Mouse (Mus musculus) kidney, embryonic 14.5 days (tissue): ENCODE data around the gene Cbr1. TPM values are rescaled to one million over a fixed set of nuclear protein-coding genes. Genes with fewer than 3 reads are reported as not detected.
"Not testable (repeated sequence)": the region's sequence is repeated elsewhere in the genome, so short reads cannot be mapped to it uniquely, and the experiment has no call there.

Source experiments
- ATAC-seq: fragments of 200-750 bp; cut with Nextera tagmentation; 2 replicates; pipeline ENCODE4 v1.8.0; 2017; ENCODE audit warnings: moderate number of reproducible peaks, mild to moderate bottlenecking, moderate TSS enrichment, moderate library complexity; ENCODE audit not compliant: low FRiP score, low TSS enrichment
- H3K27ac ChIP-seq: fragments of 300-500 bp; sonication (generic); 2 replicates; pipeline ENCODE4 v1.5.1; 2014; ENCODE audit warnings: low read depth, mild to moderate bottlenecking, low read length, moderate library complexity, mixed read lengths
- H3K27me3 ChIP-seq: fragments of 300-500 bp; sonication (generic); 2 replicates; pipeline ENCODE4 v1.6.1; 2014; ENCODE audit warnings: mild to moderate bottlenecking, low read length; ENCODE audit not compliant: control insufficient read depth, insufficient read depth
- H3K36me3 ChIP-seq: fragments of 300-500 bp; sonication (generic); 2 replicates; pipeline ENCODE4 v1.6.1; 2014; ENCODE audit warnings: low read length, mixed read lengths; ENCODE audit not compliant: control insufficient read depth, insufficient read depth
- H3K4me1 ChIP-seq: fragments of 300-500 bp; sonication (generic); 2 replicates; pipeline ENCODE4 v1.6.1; 2014; ENCODE audit warnings: low read length, mixed read lengths; ENCODE audit not compliant: control insufficient read depth, insufficient read depth
- H3K4me2 ChIP-seq: fragments of 300-500 bp; sonication (generic); replicated peaks from 2 replicates; pipeline ENCODE4 v1.6.1; 2014; ENCODE audit warnings: low read depth, mild to moderate bottlenecking, low read length
- H3K4me3 ChIP-seq: fragments of 300-500 bp; sonication (generic); 2 replicates; pipeline ENCODE4 v1.5.1; 2014; ENCODE audit warnings: mild to moderate bottlenecking, low read length
- H3K9ac ChIP-seq: fragments of 300-500 bp; sonication (generic); 2 replicates; pipeline ENCODE4 v1.6.1; 2014; ENCODE audit warnings: low read depth, mild to moderate bottlenecking, low read length, moderate library complexity
- H3K9me3 ChIP-seq: fragments of 300-500 bp; sonication (generic); 2 replicates; pipeline ENCODE4 v1.6.1; 2016; ENCODE audit warnings: low read length; ENCODE audit not compliant: control insufficient read depth
- WGBS: fragments of 180-500 bp; shearing (Covaris S2); extraction: QIAGEN DNeasy Blood & Tissue Kit; methylation state at CpG from one replicate; pipeline ENCODE4 v1.1.7; 2014; 5-methylcytosine and 5-hydroxymethylcytosine counted together
- polyA plus RNA-seq: library from polyadenylated mRNA; unstranded; fragments of >200 nt; fragmentation: Nextera tagmentation; extraction: Ambion mirVana; gene quantifications from 2 replicates; pipeline ENCODE4 v1.2.1, GENCODE M21; 2014

Gene Cbr1
- polyA plus RNA-seq, 1 experiment from 2014 or later: 96.0 TPM

DNA sequence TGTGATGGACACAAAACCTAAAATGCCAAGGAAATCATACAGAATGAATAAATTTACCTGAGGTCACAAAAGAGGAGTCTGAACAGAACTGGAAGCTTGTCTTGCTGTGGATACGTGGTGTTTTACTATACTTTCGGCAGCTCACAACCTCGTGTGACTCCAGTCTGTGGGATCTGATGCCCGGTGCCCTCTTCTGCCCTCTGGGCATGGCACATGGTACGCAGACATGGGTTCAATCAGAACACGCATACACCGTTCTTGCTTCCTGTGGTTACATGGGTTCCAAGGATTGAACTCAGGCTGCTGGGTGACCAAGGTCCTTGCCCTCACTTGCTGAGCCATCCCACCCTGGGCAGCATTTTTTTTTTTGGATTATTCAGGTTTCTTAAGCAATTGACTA is 493 bp downstream of the Cbr1 start:
- Histone ChIP-seq H3K4me3 (no peak overlapping the region), H3K9ac (no peak overlapping the region), H3K27me3 (no peaks in the 10 kb centered on the region), H3K4me1 (peaks cover 5% of the 10 kb centered on the region; the same call in 1 of the 2 replicates), H3K36me3 (peaks cover 11% of the 10 kb centered on the region; the same call in 1 of the 2 replicates), H3K9me3 (no peaks in the 10 kb centered on the region), H3K4me2 (no peak overlapping the region), H3K27ac (no peak overlapping the region)
- no peak for ATAC-seq
- 93% methylated on average over 7 of the region's 7 CpGs for WGBS

DNA sequence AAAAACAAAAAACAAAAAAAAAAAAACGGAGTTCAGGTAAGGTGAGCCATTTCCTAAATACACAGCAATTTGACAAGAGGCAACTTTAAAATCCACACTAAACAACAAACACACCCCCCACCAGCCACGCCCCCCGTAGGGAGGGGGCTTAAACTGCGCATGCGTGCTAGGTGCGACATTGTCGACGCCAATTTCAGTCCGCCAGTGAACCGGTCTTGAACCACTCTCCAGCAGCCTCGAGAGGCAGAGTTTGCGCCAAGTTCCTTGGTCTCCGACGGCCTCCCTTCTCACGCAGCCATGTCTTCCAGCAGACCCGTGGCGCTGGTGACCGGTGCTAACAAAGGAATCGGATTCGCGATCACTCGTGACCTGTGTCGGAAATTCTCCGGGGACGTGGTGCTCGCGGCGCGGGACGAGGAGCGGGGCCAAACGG is 2.0 kb downstream of the Cbr1 start:
- Histone ChIP-seq H3K36me3 (peaks cover 15% of the 10 kb centered on the region; the same call in 1 of the 2 replicates), H3K4me2 (peak overlapping the region; percentile 72), H3K27me3 (no peaks in the 10 kb centered on the region), H3K9ac (peak overlapping the region; percentile 74), H3K4me1 (peaks cover 5% of the 10 kb centered on the region; the same call in 1 of the 2 replicates), H3K4me3 (peak overlapping the region; percentile 62), H3K27ac (no peak overlapping the region), H3K9me3 (no peaks in the 10 kb centered on the region)
- under 1% methylated on average over 32 of the region's 32 CpGs for WGBS
- ATAC-seq: peak; percentile 28; the same call in 1 of the 2 replicates

DNA sequence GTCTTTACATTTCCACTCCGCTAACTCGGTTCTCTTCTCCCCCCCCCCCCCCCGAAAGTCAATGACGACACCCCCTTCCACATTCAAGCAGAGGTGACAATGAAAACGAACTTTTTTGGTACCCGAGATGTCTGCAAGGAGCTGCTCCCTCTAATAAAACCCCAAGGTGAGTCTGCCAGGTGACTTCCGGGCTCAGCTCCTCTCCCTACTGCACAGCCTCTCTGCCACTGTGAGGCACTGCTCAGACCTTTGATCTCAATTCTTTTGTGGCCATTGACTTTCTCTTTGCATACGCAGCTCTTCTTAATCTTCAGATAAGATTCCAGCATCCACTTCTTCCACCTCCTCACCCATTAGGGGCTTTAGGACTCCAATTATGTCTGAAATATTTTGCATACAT is 3.1 kb downstream of the Cbr1 start:
- H3K9me3 ChIP-seq: no peaks in the 10 kb centered on the region
- H3K27me3 ChIP-seq: no peaks in the 10 kb centered on the region
- H3K27ac ChIP-seq: no peak overlapping the region
- ATAC-seq: no peak
- H3K4me1 ChIP-seq: peaks cover 5% of the 10 kb centered on the region; the same call in 1 of the 2 replicates
- peaks cover 15% of the 10 kb centered on the region; the same call in 1 of the 2 replicates for H3K36me3 ChIP-seq
- no peak overlapping the region for H3K9ac ChIP-seq
- H3K4me3 ChIP-seq: peak overlapping the region; percentile 62; the same call in 1 of the 2 replicates
- 69% methylated on average over 8 of the region's 8 CpGs for WGBS
- peak overlapping the region; percentile 72 for H3K4me2 ChIP-seq

DNA sequence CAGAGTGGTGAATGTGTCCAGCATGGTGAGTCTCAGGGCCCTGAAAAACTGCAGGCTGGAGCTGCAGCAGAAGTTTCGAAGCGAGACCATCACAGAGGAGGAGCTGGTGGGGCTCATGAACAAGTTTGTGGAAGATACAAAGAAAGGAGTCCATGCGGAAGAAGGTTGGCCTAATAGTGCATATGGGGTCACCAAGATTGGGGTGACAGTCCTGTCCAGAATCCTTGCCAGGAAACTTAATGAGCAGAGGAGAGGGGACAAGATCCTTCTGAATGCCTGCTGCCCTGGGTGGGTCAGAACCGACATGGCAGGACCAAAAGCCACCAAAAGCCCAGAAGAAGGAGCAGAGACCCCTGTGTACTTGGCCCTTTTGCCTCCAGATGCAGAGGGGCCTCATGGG is 4.1 kb downstream of the Cbr1 start:
- no peak overlapping the region for H3K4me3 ChIP-seq
- H3K4me1 ChIP-seq: peaks cover 5% of the 10 kb centered on the region; the same call in 1 of the 2 replicates
- no peak for ATAC-seq
- no peak overlapping the region for H3K4me2 ChIP-seq
- peaks cover 15% of the 10 kb centered on the region; the same call in 1 of the 2 replicates for H3K36me3 ChIP-seq
- H3K9me3 ChIP-seq: no peaks in the 10 kb centered on the region
- no peaks in the 10 kb centered on the region for H3K27me3 ChIP-seq
- no peak overlapping the region for H3K27ac ChIP-seq
- H3K9ac ChIP-seq: no peak overlapping the region
- WGBS: 94% methylated on average over 4 of the region's 4 CpGs

DNA sequence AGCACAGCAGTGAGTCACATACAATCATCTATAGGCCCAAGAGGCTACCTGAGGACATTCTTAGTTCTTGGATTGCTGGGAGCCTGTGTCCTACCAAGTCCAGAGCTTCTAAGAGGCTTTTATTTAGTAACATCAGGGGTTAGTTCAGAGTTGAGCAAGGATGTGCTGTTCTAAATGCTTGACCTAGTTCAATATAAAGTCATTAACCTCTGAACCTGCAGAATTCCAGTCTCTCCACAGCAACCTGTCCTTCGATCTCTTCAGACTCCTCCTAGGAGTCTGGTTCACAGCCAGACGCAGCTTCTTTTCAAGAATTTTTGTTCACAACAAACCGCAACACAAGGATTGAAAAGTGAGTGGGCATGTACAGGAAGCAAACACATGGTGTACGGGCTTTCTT is 5.3 kb downstream of the Cbr1 start:
- Histone ChIP-seq H3K36me3 (peaks cover 15% of the 10 kb centered on the region; the same call in 1 of the 2 replicates), H3K27ac (no peak overlapping the region), H3K4me2 (no peak overlapping the region), H3K27me3 (no peaks in the 10 kb centered on the region), H3K4me1 (peaks cover 5% of the 10 kb centered on the region; the same call in 1 of the 2 replicates), H3K9me3 (no peaks in the 10 kb centered on the region), H3K9ac (no peak overlapping the region), H3K4me3 (no peak overlapping the region)
- 92% methylated on average over 4 of the region's 4 CpGs for WGBS
- ATAC-seq: no peak

DNA sequence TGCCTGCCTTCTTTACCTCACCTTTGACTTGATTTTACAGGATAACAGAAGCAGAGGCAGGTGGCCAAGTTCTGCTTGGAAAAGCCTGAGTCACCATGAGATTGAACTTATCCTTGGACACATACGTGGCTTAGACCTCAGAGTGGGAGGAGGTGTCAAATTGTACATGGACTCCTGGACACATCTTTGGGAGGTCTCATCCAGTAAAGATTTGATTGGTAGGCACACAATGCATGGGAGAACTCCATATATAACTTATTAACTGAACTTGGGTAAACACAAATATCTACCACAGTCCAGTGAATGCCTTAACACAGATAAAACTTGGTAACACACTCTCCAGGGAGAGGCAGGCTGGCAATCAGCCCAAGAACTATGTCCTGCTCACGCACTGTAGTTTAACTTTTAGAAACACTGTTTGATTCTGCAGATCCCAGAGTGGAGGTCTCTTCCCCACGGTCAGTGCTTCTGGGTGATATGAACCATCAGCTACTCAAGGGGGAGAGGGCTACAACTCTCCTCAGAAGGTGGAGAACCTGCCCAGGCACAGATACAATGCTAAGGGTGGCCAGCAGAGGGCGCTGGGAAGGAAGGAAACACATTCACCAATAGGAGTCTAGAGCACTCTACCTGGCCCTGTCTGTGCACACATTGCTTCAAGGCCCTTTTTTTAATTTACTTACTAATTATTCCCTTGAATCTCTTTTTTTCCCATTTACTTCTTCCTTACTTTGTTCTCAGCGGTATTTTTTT is 9.6 kb downstream of the Cbr1 start:
- H3K4me2 ChIP-seq: no peak overlapping the region
- peaks cover 9% of the 10 kb centered on the region; the same call in 1 of the 2 replicates for H3K36me3 ChIP-seq
- no peaks in the 10 kb centered on the region for H3K27me3 ChIP-seq
- no peak overlapping the region for H3K27ac ChIP-seq
- 38% methylated on average over 5 of the region's 5 CpGs for WGBS
- H3K4me1 ChIP-seq: no peaks in the 10 kb centered on the region
- no peak for ATAC-seq
- H3K4me3 ChIP-seq: no peak overlapping the region
- H3K9ac ChIP-seq: no peak overlapping the region
- H3K9me3 ChIP-seq: no peaks in the 10 kb centered on the region

DNA sequence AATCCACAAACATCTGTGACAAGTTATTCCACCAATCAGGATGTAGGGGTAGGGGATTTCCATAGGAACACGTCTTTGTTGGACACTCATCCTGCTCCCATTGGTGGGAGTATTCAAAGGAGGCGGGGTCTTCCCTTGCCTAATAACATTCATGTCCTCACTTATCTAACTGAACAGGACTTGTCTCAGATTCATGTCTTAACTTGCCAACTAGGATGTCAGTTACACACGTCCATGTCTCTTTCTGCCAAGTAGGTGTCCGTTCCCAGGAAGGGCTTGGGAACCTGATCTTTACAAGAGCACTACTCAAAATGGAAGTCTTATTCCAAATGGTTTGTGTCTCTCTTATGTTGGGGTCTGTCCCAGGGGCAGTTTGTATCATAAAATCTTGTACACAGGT is 18.1 kb downstream of the Cbr1 start:
- not testable (repeated sequence) for H3K9me3 ChIP-seq, H3K4me2 ChIP-seq, H3K9ac ChIP-seq, H3K36me3 ChIP-seq, H3K27ac ChIP-seq, H3K4me3 ChIP-seq, H3K4me1 ChIP-seq, H3K27me3 ChIP-seq, ATAC-seq
- WGBS: 90% methylated on average over 4 of the region's 4 CpGs

DNA sequence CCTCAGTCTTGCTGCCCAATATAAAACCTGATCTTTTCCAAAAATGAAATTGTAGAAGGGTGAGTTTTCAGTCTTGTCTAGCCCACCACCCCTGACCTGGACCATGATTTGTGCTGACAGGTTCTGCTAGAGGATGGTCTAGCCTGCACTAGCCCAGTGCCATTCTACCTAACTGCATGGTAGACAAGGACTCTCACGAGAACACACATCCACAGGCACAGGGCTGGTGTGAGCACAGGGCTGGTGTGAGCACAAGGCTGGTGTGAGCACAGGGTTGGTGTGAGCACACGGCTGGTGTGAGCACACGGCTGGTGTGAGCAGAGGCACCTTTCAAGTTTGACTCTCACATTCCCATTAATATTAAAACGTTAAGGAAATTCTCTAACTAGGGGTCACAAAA is 19.0 kb downstream of the Cbr1 start:
- no peak for ATAC-seq
- no peaks in the 10 kb centered on the region for H3K9me3 ChIP-seq
- no peak overlapping the region for H3K4me2 ChIP-seq
- no peak overlapping the region for H3K27ac ChIP-seq
- WGBS: 76% methylated on average over 4 of the region's 4 CpGs
- H3K4me1 ChIP-seq: no peaks in the 10 kb centered on the region
- H3K36me3 ChIP-seq: no peaks in the 10 kb centered on the region
- H3K27me3 ChIP-seq: no peaks in the 10 kb centered on the region
- no peak overlapping the region for H3K4me3 ChIP-seq
- H3K9ac ChIP-seq: no peak overlapping the region

DNA sequence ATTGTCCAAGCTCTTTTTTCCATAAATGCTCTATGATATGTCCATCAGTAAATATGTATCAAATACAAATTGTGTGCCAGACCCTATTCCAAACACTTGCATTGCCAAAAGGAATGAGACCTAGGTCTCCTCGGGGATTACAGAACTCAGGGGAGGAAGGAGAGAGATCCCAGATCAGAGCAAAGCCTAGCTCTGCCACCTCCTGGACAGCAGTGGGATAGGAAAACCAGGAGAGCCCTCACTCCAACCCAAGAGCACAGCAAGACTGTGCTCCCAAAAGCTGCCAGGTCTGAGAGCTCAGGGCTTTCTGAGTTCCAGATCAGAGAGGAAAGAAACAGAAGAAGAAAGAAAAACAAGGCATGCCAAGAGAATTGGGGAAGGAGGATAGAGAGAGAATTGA is 21.1 kb downstream of the Cbr1 start:
- Histone ChIP-seq H3K4me2 (no peak overlapping the region), H3K9ac (no peak overlapping the region), H3K9me3 (no peaks in the 10 kb centered on the region), H3K27me3 (no peaks in the 10 kb centered on the region), H3K27ac (no peak overlapping the region), H3K36me3 (no peaks in the 10 kb centered on the region), H3K4me1 (no peaks in the 10 kb centered on the region), H3K4me3 (no peak overlapping the region)
- 19% methylated on average over 1 of the region's 1 CpGs for WGBS
- no peak for ATAC-seq
